Mouse (Mus musculus) thymus, postnatal 25 days (tissue): Measurements from ENCODE around the gene Parp6.

Source experiments
- DNase-seq: peaks from one replicate; pipeline ENCODE4 v3.0.0; 2022

Parp6 gene

DNA sequence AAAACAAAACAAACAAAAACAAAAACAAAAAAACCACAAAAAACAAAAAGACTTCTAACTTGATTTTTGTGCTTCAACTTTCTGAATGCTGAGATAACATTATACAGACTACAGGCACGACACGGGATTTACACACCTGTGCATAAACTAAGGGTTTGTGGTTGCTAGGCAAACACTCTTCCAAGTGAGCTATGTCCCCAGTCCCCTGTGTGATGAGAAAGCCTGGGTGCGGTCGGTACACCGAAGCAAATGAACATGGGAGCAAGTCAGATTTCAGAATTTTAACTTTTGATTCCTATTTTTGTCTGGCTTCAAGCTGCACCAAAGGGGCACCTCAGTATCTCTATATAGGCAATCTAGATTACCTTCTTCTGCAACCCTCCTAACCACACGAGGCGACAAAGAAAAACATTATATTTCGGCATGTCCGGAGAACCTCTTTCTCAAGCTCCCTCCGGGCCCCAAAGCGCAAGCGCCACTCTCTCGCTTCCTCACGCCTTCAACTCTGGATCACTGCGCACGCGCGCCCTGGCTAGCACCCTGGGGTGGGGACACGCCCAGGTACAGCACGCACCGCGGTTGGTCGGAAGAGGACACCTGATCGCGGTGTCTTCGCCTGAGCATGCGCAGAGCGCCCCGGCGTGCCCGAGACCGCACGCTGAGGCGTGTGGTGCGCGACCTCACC, at the start of gene Parp6:
Parp6 (plus strand) TSS at position 663 of the 685 bp plus-strand sequence.
- DNase-seq, result peak; percentile 100

- DNase-seq, result no peak
These were observed 45.2 kb upstream of the Parp6 start for GRCm38 (mm10) chr9:59571852-59572251.

- no peak for DNase-seq
These were observed 39.7 kb upstream of the Parp6 start for GRCm38 (mm10) chr9:59577401-59577800.

GRCm38 (mm10) chr9:59577844-59578504, 39.1 kb upstream of the Parp6 start, which contains the start of gene Celf6:
TSS of gene Celf6 (plus strand) at chr9:59577917.
- peak; percentile 88 for DNase-seq

DNA sequence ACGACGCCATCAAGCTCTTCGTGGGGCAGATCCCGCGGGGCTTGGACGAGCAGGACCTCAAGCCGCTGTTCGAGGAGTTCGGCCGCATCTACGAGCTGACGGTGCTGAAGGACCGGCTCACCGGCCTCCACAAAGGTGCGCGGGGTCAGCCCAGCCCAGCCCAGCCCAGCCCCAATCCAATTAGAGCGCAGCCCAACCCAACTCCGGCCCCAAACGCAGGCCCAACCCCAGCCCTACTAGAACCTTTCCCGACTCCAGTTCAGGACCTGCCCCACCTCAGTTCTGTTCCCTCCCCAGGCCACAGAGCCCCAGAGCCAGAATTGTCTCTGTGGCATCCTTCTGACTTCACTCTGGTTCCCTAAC, 38.6 kb upstream of the Parp6 start:
- no peak for DNase-seq

- DNase-seq, result peak; percentile 62
These were observed 32.2 kb upstream of the Parp6 start for GRCm38 (mm10) chr9:59584871-59585308.

DNA sequence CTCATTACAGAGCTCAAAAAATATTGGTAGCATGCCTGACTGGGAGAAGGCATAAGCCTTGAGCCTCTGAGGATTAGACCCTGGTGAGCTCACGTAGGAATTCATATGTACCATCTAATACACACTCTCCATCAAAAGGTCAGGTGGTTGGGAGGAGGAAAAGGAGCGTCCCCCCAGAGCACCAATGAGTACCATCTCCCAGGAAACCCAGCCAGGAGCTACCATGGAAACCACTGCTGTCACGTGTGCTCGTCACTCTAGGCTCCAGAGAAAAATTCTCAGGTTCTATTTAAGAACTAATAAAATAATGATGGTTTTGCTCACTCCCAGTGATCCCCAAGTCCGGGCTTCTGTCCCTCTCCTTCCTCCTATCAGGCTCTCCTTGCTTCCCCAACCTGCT, 28.8 kb upstream of the Parp6 start:
- no peak for DNase-seq

- no peak for DNase-seq
These were observed 28.1 kb upstream of the Parp6 start for GRCm38 (mm10) chr9:59588710-59589671.

- DNase-seq, result no peak
These were observed 27.2 kb upstream of the Parp6 start for GRCm38 (mm10) chr9:59589703-59590439.

DNA sequence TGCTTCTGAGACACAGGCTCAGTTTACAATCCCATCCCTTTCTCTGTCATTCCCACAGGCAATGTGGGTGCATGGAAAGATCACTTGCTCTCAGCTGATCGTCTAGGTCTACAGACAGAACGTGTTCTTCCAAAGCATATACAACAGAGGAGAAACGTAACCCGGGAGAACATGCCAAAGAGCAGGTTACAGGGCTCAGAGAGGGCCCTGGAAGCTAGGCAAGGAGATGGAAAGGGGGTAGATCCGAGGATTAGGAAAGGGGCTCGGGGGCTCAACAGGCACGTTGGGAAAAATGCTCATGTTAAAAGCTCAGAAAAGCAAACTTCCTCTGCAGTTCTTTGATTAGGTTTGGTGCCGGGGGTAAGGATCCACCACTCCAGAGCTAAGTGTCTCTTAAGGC, 15.4 kb upstream of the Parp6 start:
- no peak for DNase-seq

- no peak for DNase-seq
These were observed 11.1 kb upstream of the Parp6 start for GRCm38 (mm10) chr9:59605967-59606366.

DNA sequence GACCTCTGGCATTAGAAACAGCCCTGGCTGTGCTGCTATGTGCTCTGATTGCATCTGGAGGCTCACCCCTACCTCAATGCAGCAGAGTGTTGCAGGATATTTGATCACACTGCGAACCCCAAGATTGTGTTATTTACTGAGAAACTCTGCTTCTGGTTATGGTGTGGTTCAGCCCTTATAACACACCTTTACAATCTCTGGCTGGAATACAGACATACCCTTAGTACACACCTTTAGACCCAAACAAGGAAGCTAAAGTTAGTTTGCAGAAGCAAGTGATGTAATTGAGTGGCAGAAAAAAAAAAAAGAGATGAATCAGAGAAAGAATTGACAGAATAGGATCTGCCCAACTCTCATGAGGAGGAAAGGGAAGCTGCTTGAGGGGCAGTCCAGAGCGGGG, 6.1 kb upstream of the Parp6 start:
- DNase-seq, result no peak

- no peak for DNase-seq
These were observed 1.3 kb upstream of the Parp6 start for GRCm38 (mm10) chr9:59615797-59616196.

DNA sequence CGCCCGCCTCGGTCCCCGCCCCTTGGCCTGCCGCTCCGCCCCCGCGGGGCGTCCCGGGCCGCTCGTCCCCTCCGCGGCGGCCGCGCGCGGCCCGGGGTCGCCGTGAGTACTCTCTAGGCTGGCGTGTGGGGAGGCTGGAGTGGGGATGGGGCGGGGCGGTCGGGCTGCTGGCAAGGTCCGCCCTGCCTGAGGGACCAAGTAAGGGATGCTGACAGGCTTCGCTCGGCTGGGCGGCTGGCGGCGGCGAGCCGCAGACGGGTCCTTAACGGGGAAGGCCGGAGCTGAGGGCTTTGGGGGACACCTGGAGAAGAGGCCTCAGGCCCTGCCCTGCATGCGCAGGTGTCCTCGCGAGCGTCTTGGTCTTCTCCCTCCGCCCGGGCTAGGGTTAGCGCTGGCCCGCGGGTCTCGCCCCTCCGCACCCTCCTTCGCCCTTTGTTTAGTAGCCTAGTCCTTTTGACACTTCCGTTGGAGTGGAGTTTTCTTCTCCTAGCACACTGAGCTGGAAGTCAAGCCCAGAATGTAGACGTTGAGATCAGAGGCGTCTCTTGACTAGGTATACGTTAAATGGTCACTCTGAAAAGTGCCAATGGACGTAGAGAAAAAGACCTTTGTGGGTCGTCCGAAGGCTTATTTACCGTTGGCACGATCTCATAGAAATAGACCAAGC, 356 bp downstream of the Parp6 start:
- peak; percentile 56 for DNase-seq

DNA sequence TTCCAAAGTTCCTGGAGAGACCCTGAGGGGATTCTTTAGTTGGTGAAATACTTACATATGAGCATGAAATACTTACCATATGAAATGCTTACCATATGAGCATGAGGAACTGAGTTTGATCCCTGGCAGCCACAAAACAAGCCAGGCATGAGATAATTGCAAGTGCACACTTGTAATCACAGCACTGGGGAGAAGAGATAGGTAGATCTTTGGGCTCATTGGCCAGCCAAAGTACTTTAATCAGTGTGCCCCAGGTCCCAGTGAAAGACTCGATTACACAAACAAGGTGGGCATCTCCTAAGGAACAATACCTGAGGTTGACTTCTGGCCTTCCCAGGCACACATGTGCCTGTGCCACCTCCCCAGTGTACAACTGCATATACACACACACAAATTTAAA, 21.3 kb downstream of the Parp6 start:
- DNase-seq, result no peak

DNA sequence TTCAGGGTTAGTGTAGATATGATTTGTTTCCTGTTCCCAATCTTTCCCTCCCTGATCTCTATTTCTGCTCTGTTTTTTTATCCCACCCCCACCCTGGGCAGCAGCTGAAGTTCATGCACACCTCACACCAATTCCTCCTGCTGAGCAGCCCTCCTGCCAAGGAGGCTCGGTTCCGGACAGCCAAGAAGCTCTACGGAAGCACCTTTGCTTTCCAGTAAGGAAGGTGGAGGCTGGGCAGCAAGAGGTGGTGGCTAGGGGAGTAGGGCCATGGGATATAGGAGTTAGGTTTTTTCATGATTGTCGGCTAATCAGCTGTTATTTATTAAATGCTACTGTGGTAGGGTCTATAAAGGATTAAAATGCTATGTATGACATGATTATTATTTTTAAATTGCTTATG, 22.9 kb downstream of the Parp6 start:
- no peak for DNase-seq

DNA sequence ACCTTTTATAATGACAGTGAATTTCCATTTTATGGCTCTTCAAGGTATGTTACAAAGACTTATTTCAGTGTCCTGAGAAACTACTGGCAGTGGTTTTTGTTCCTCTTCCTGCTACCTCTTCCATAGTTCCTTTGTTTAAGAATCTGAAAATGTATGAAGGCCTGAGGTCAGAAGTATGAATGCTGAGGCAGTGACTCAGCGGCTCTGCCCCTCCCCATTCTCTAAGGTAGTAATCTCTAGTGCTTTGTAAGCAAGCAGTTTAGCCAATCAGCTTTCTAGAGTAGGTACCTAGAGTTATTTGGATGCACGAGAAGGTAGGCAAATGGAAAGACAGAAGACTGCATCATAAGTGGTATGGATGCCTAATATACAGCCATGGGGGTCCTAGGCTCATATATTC, 24.2 kb downstream of the Parp6 start:
- no peak for DNase-seq

DNA sequence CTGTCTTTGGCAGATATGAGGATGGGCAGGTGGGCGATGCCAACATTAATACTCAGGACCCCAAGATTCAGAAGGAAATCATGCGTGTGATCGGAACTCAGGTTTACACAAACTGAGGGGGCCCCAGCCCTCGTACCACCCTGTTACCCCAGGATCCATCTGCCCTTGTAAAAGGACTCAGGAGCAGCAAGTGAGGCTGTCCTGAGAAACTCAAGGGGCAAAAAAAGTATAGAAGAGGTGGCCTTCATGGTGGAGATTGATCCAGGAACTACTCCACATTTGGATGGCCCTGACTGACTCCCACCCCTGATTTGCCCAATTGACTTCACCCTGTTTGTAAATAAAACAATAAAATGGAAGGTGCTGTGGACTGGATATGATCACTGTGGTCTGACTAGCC, 32.8 kb downstream of the Parp6 start:
- no peak for DNase-seq

- DNase-seq, result no peak
These were observed 36.3 kb downstream of the Parp6 start for GRCm38 (mm10) chr9:59653371-59653770.

DNA sequence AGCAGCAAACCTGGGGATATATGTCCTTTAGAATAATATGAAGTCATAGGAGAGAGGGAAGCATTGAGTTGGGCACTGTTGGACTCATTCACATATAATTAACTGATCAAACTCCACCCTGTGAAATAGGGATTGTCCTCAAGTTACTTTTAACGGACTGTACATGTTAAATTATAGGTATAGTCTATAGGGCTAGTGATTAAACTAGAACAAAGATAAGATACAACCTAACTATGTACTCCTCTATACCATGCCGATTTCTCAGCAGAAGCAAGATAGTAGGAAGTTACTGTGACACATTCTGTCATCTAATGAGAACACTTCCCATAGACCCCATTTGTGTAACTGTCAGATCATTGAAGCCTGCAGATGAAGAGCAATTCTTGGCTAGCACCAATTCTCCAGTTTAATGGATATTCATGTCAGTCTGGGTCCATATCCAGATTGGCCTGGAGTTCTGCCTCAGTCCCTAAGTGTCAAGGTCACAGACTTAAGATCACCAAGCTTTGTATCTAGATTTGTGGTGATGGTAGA, 37.4 kb downstream of the Parp6 start:
- DNase-seq, result no peak

- DNase-seq, result peak; percentile 98
These were observed 39.0 kb downstream of the Parp6 start, which contains the start of gene Pkm for GRCm38 (mm10) chr9:59655958-59656634. TSS of gene Pkm (plus strand) at chr9:59656368.
